Mouse (Mus musculus) olfactory bulb, adult 2 months (tissue): Measurements from ENCODE around the gene Angptl2. TPM values are rescaled to one million over a fixed set of nuclear protein-coding genes. Genes with fewer than 3 reads are reported as not detected.

Experiments
- H3K27ac ChIP-seq: fragments of 200-500 bp; 2 replicates; pipeline ENCODE4 v1.5.1; 2012; ENCODE audit warnings: low read depth, low read length; ENCODE audit not compliant: insufficient read depth
- H3K4me1 ChIP-seq: fragments of 200-500 bp; 2 replicates; pipeline ENCODE4 v1.6.1; 2012; ENCODE audit warnings: low read length; ENCODE audit not compliant: control insufficient read depth, insufficient read depth
- H3K4me3 ChIP-seq: fragments of 200-500 bp; 2 replicates; pipeline ENCODE4 v1.5.1; 2012; ENCODE audit warnings: mild to moderate bottlenecking, low read depth, low read length, moderate library complexity; ENCODE audit not compliant: insufficient read depth
- CTCF ChIP-seq: fragments of 200-500 bp; IDR thresholded peaks from 2 replicates; pipeline ENCODE4 v1.5.1; 2012; ENCODE audit warnings: low read depth, mild to moderate bottlenecking, low read length, moderate library complexity; ENCODE audit not compliant: insufficient read depth
- POLR2A ChIP-seq: fragments of 200-500 bp; IDR thresholded peaks from 2 replicates; pipeline ENCODE4 v1.6.1; 2012; ENCODE audit warnings: mild to moderate bottlenecking, low read depth, low read length, moderate library complexity; ENCODE audit not compliant: insufficient read depth
- WGBS: fragments of 180-500 bp; shearing (Covaris S2); methylation state at CpG from one replicate; pipeline ENCODE4 v1.1.7; 2018; 5-methylcytosine and 5-hydroxymethylcytosine counted together
- polyA plus RNA-seq: library from polyadenylated mRNA; stranded (reverse); fragments of >200 nt; gene quantifications from 2 replicates; pipeline ENCODE4 v1.2.4, GENCODE M21; 2012; ENCODE audit warnings: low replicate concordance; ENCODE audit not compliant: missing spikeins, insufficient read depth, insufficient read length

Angptl2 gene
- polyA plus RNA-seq, 1 experiment, result not detected

GRCm38 (mm10) chr2:33234848-33235247, 19.0 kb downstream of the Angptl2 start:
- no peak overlapping the region for H3K27ac ChIP-seq
- whole genome bisulfite sequencing, result 81% methylated on average over 4 of the region's 4 CpGs

GRCm38 (mm10) chr2:33237581-33237980, 21.7 kb downstream of the Angptl2 start:
- WGBS, result 69% methylated on average over 6 of the region's 6 CpGs

More at GRCm38 (mm10) chr2:33234848-33235247, 19.0 kb downstream of the Angptl2 start:
- H3K4me1 ChIP-seq, result peaks cover 41% of the 10 kb centered on the region
- TF ChIP-seq CTCF (no peak), POLR2A (no peak)
- H3K4me3 ChIP-seq, result no peak overlapping the region

GRCm38 (mm10) chr2:33244880-33245279, 29.0 kb downstream of the Angptl2 start:
- H3K4me3 ChIP-seq, result no peak overlapping the region
- 60% methylated on average over 6 of the region's 6 CpGs for WGBS
- no peak for TF ChIP-seq CTCF
- TF ChIP-seq POLR2A, result no peak
- H3K27ac ChIP-seq, result no peak overlapping the region
- H3K4me1 ChIP-seq, result peaks cover 37% of the 10 kb centered on the region

More at GRCm38 (mm10) chr2:33237581-33237980, 21.7 kb downstream of the Angptl2 start:
- Histone ChIP-seq H3K27ac (no peak overlapping the region), H3K4me3 (no peak overlapping the region), H3K4me1 (peaks cover 40% of the 10 kb centered on the region)
- no peak for TF ChIP-seq POLR2A
- TF ChIP-seq CTCF, result no peak

GRCm38 (mm10) chr2:33245350-33245749, 29.5 kb downstream of the Angptl2 start:
- Histone ChIP-seq H3K4me3 (no peak overlapping the region), H3K4me1 (peaks cover 37% of the 10 kb centered on the region), H3K27ac (no peak overlapping the region)
- TF ChIP-seq CTCF (peak; percentile 16; the same call in 1 of the 2 replicates), POLR2A (no peak)

- 74% methylated on average over 5 of the region's 5 CpGs for WGBS
- Histone ChIP-seq H3K4me3 (no peak overlapping the region), H3K27ac (no peak overlapping the region), H3K4me1 (peaks cover 36% of the 10 kb centered on the region)
- TF ChIP-seq CTCF, result no peak
- TF ChIP-seq POLR2A, result no peak
These were observed 31.0 kb downstream of the Angptl2 start for GRCm38 (mm10) chr2:33246841-33247240.

GRCm38 (mm10) chr2:33248549-33248948, 32.7 kb downstream of the Angptl2 start:
- TF ChIP-seq POLR2A (no peak), CTCF (no peak)
- 95% methylated on average over 7 of the region's 7 CpGs for WGBS
- peaks cover 33% of the 10 kb centered on the region for H3K4me1 ChIP-seq
- H3K27ac ChIP-seq, result no peak overlapping the region
- H3K4me3 ChIP-seq, result no peak overlapping the region

GRCm38 (mm10) chr2:33249922-33250633, 34.2 kb downstream of the Angptl2 start:
- no peak for TF ChIP-seq POLR2A
- TF ChIP-seq CTCF, result no peak
- no peak overlapping the region for H3K27ac ChIP-seq
- no peak overlapping the region for H3K4me3 ChIP-seq
- peaks cover 33% of the 10 kb centered on the region for H3K4me1 ChIP-seq
- WGBS, result 66% methylated on average over 3 of the region's 3 CpGs

- WGBS, result 76% methylated on average over 6 of the region's 6 CpGs
- Histone ChIP-seq H3K27ac (no peak overlapping the region), H3K4me3 (no peak overlapping the region), H3K4me1 (peaks cover 15% of the 10 kb centered on the region)
- TF ChIP-seq POLR2A (no peak), CTCF (no peak)
These were observed 36.9 kb downstream of the Angptl2 start for GRCm38 (mm10) chr2:33252751-33253150.

GRCm38 (mm10) chr2:33253572-33254190, 37.8 kb downstream of the Angptl2 start:
- TF ChIP-seq CTCF (no peak), POLR2A (no peak)
- WGBS, result 64% methylated on average over 4 of the region's 4 CpGs
- Histone ChIP-seq H3K4me1 (peaks cover 12% of the 10 kb centered on the region), H3K27ac (peak overlapping the region; percentile 23; the same call in 1 of the 2 replicates), H3K4me3 (no peak overlapping the region)
